Mouse (Mus musculus) embryonic facial prominence, embryonic 11.5 days (tissue): Measurements from ENCODE around the gene Tulp2. TPM values are rescaled to one million over a fixed set of nuclear protein-coding genes. Genes with fewer than 3 reads are reported as not detected.

Experiments
- ATAC-seq: fragments of 200-750 bp; cut with Nextera tagmentation; replicated peaks from 2 replicates; pipeline ENCODE4 v1.8.0; 2017; ENCODE audit warnings: low read depth; ENCODE audit not compliant: insufficient number of reproducible peaks, low FRiP score, low TSS enrichment
- DNase-seq: peaks from one replicate; pipeline ENCODE4 v3.0.0-alpha.2; 2015; ENCODE audit warnings: low spot score
- H3K27ac ChIP-seq: fragments of 300-500 bp; sonication (generic); replicated peaks from 2 replicates; pipeline ENCODE4 v1.5.1; 2014; ENCODE audit warnings: mild to moderate bottlenecking, low read depth, low read length, control low read depth
- H3K27me3 ChIP-seq: fragments of 300-500 bp; sonication (generic); 2 replicates; pipeline ENCODE4 v1.6.1; 2014; ENCODE audit warnings: mild to moderate bottlenecking, low read length, moderate library complexity, mixed read lengths; ENCODE audit not compliant: control insufficient read depth, insufficient read depth
- H3K36me3 ChIP-seq: fragments of 300-500 bp; sonication (generic); replicated peaks from 2 replicates; pipeline ENCODE4 v1.6.1; 2014; ENCODE audit warnings: low read depth, mild to moderate bottlenecking, low read length, moderate library complexity, mixed read lengths; ENCODE audit not compliant: control insufficient read depth, insufficient read depth
- H3K4me1 ChIP-seq: fragments of 300-500 bp; sonication (generic); 2 replicates; pipeline ENCODE4 v1.6.1; 2014; ENCODE audit warnings: low read length, mixed read lengths; ENCODE audit not compliant: control insufficient read depth, insufficient read depth
- H3K4me2 ChIP-seq: fragments of 300-500 bp; sonication (generic); 2 replicates; pipeline ENCODE4 v1.6.1; 2014; ENCODE audit warnings: low read depth, mild to moderate bottlenecking, control low read depth, low read length, moderate library complexity
- H3K4me3 ChIP-seq: fragments of 300-500 bp; sonication (generic); 2 replicates; pipeline ENCODE4 v1.5.1; 2014; ENCODE audit warnings: low read depth, low read length, control low read depth
- H3K9ac ChIP-seq: fragments of 300-500 bp; sonication (generic); replicated peaks from 2 replicates; pipeline ENCODE4 v1.6.1; 2014; ENCODE audit warnings: mild to moderate bottlenecking, control low read depth, low read length
- H3K9me3 ChIP-seq: fragments of 300-500 bp; sonication (generic); replicated peaks from 2 replicates; pipeline ENCODE4 v1.6.1; 2016; ENCODE audit warnings: mild to moderate bottlenecking, low read length, inconsistent platforms, mixed read lengths; ENCODE audit not compliant: control insufficient read depth
- WGBS: fragments of 180-500 bp; shearing (Covaris S2); extraction: QIAGEN DNeasy Blood & Tissue Kit; methylation state at CpG from one replicate; pipeline ENCODE4 v1.1.7; 2014; 5-methylcytosine and 5-hydroxymethylcytosine counted together
- polyA plus RNA-seq: library from polyadenylated mRNA; unstranded; fragments of >200 nt; fragmentation: Nextera tagmentation; extraction: Ambion mirVana; gene quantifications from 2 replicates; pipeline ENCODE4 v1.2.1, GENCODE M21; 2014

Gene Tulp2
- polyA plus RNA-seq, 1 experiment from 2014 or later, result 0.95 TPM

- Histone ChIP-seq H3K4me3 (no peak overlapping the region), H3K36me3 (no peaks in the 10 kb centered on the region), H3K4me2 (no peak overlapping the region), H3K27ac (no peak overlapping the region), H3K27me3 (no peaks in the 10 kb centered on the region), H3K9ac (no peak overlapping the region), H3K9me3 (no peaks in the 10 kb centered on the region), H3K4me1 (no peaks in the 10 kb centered on the region; the same call in 1 of the 2 replicates)
- DNase-seq (no peak), ATAC-seq (no peak)
- WGBS, result 65% methylated on average over 6 of the region's 6 CpGs
Measured at GRCm38 (mm10) chr7:45558907-45559306, 77.2 kb downstream of the Tulp2 start.

- Histone ChIP-seq H3K27me3 (no peaks in the 10 kb centered on the region), H3K4me2 (no peak overlapping the region), H3K36me3 (no peaks in the 10 kb centered on the region), H3K9me3 (no peaks in the 10 kb centered on the region), H3K9ac (no peak overlapping the region), H3K4me3 (no peak overlapping the region), H3K4me1 (no peaks in the 10 kb centered on the region; the same call in 1 of the 2 replicates), H3K27ac (no peak overlapping the region)
- 78% methylated on average over 7 of the region's 7 CpGs for WGBS
- no peak for DNase-seq
- ATAC-seq, result no peak
Measured at GRCm38 (mm10) chr7:45560241-45560640, 78.6 kb downstream of the Tulp2 start.

GRCm38 (mm10) chr7:45560843-45561623, 79.4 kb downstream of the Tulp2 start:
- no peak overlapping the region for H3K9ac ChIP-seq
- no peaks in the 10 kb centered on the region for H3K9me3 ChIP-seq
- WGBS, result 27% methylated on average over 17 of the region's 17 CpGs
- ATAC-seq (no peak), DNase-seq (peak; percentile 81)
- H3K4me3 ChIP-seq, result no peak overlapping the region
- H3K4me2 ChIP-seq, result no peak overlapping the region
- H3K27ac ChIP-seq, result no peak overlapping the region
- no peaks in the 10 kb centered on the region for H3K27me3 ChIP-seq
- H3K4me1 ChIP-seq, result no peaks in the 10 kb centered on the region; the same call in 1 of the 2 replicates
- H3K36me3 ChIP-seq, result no peaks in the 10 kb centered on the region

- Histone ChIP-seq H3K4me1 (no peaks in the 10 kb centered on the region; the same call in 1 of the 2 replicates), H3K9ac (no peak overlapping the region), H3K27ac (no peak overlapping the region), H3K36me3 (no peaks in the 10 kb centered on the region), H3K4me3 (no peak overlapping the region), H3K9me3 (no peaks in the 10 kb centered on the region), H3K4me2 (no peak overlapping the region), H3K27me3 (no peaks in the 10 kb centered on the region)
- DNase-seq, result no peak
- 0 out of 2 replicates have a peak, but pooled peaks have one; percentile 16 for ATAC-seq
- 47% methylated on average over 12 of the region's 12 CpGs for WGBS
Measured at GRCm38 (mm10) chr7:45561624-45562520, 80.2 kb downstream of the Tulp2 start.

GRCm38 (mm10) chr7:45564811-45565210, 83.1 kb downstream of the Tulp2 start:
- Histone ChIP-seq H3K4me1 (no peaks in the 10 kb centered on the region; the same call in 1 of the 2 replicates), H3K9ac (no peak overlapping the region), H3K9me3 (no peaks in the 10 kb centered on the region), H3K27ac (no peak overlapping the region), H3K36me3 (no peaks in the 10 kb centered on the region), H3K4me2 (no peak overlapping the region), H3K4me3 (no peak overlapping the region), H3K27me3 (no peaks in the 10 kb centered on the region)
- DNase-seq, result no peak
- ATAC-seq, result no peak
- WGBS, result 70% methylated on average over 2 of the region's 2 CpGs

GRCm38 (mm10) chr7:45565446-45565845, 83.8 kb downstream of the Tulp2 start:
- Histone ChIP-seq H3K4me2 (no peak overlapping the region), H3K4me1 (no peaks in the 10 kb centered on the region; the same call in 1 of the 2 replicates), H3K9me3 (no peaks in the 10 kb centered on the region), H3K36me3 (no peaks in the 10 kb centered on the region), H3K27ac (no peak overlapping the region), H3K27me3 (no peaks in the 10 kb centered on the region), H3K4me3 (no peak overlapping the region), H3K9ac (no peak overlapping the region; the same call in 1 of the 2 replicates)
- 92% methylated on average over 9 of the region's 9 CpGs for WGBS
- DNase-seq, result no peak
- no peak for ATAC-seq

- Histone ChIP-seq H3K4me2 (peak overlapping the region; percentile 54), H3K27me3 (no peaks in the 10 kb centered on the region), H3K9me3 (no peaks in the 10 kb centered on the region), H3K4me1 (no peaks in the 10 kb centered on the region; the same call in 1 of the 2 replicates), H3K4me3 (no peak overlapping the region), H3K36me3 (no peaks in the 10 kb centered on the region), H3K27ac (no peak overlapping the region), H3K9ac (no peak overlapping the region; the same call in 1 of the 2 replicates)
- DNase-seq (no peak), ATAC-seq (no peak)
- 71% methylated on average over 8 of the region's 8 CpGs for WGBS
Measured at GRCm38 (mm10) chr7:45567112-45567779, 85.6 kb downstream of the Tulp2 start.
